Mouse (Mus musculus) cortical plate, adult 2 months (tissue): ENCODE measurements at regions not wholly inside any gene's neighbourhood (a gene's known extent, or its start where the extent isn't known, plus 50 kb on each side); places are given as distances from the start of the nearest gene placed in this dataset.

Experiments
- CTCF ChIP-seq: fragments of 200-500 bp; IDR thresholded peaks from 2 replicates; pipeline ENCODE4 v1.5.1; 2011; ENCODE audit warnings: mild to moderate bottlenecking, control low read depth, low read length; ENCODE audit not compliant: insufficient read depth; ENCODE audit errors: extremely low read depth
- POLR2A ChIP-seq: fragments of 200-500 bp; IDR thresholded peaks from 2 replicates; pipeline ENCODE4 v1.6.1; 2011; ENCODE audit warnings: mild to moderate bottlenecking, low read length, control low read depth; ENCODE audit not compliant: insufficient read depth; ENCODE audit errors: extremely low read depth

DNA sequence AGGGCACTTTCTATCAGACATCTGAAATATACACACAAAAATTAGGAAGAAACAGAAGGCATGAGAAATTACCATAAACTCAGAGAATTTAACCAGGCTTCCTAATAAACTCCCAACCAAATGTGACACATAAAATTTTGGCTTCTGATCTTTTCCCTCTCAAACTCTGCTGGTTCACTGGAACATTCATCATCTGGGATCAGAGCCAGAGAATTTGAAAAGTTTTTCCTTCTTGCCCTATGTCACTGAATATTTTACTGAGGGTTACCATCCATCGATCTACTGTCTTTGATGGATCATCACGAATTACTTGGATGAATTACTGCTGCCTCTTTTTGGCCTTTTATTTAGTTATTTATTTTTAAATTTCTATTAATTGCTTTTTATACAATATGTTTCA, 221.4 kb upstream of the Tbx18 start:
- no peak for TF ChIP-seq CTCF
- no peak for TF ChIP-seq POLR2A
